Mouse (Mus musculus) heart, embryonic 13.5 days (tissue): ENCODE measurements around the gene Rps10. TPM values are rescaled to one million over a fixed set of nuclear protein-coding genes. Genes with fewer than 3 reads are reported as not detected.

Experiments used
- ATAC-seq: fragments of 200-750 bp; cut with Nextera tagmentation; 2 replicates; pipeline ENCODE4 v1.8.0; 2017; ENCODE audit warnings: moderate TSS enrichment; ENCODE audit not compliant: insufficient number of reproducible peaks, low FRiP score, low TSS enrichment; ENCODE audit errors: extremely low read depth
- H3K27ac ChIP-seq: fragments of 300-500 bp; sonication (generic); replicated peaks from 2 replicates; pipeline ENCODE4 v1.5.1; 2015; ENCODE audit warnings: moderate library complexity, mild to moderate bottlenecking, inconsistent platforms
- H3K27me3 ChIP-seq: fragments of 300-500 bp; sonication (generic); replicated peaks from 2 replicates; pipeline ENCODE4 v1.6.1; 2015; ENCODE audit warnings: mild to moderate bottlenecking, inconsistent platforms
- H3K36me3 ChIP-seq: fragments of 300-500 bp; sonication (generic); 2 replicates; pipeline ENCODE4 v1.6.1; 2015; ENCODE audit warnings: mild to moderate bottlenecking, inconsistent platforms
- H3K4me1 ChIP-seq: fragments of 300-500 bp; sonication (generic); 2 replicates; pipeline ENCODE4 v1.6.1; 2015; ENCODE audit warnings: inconsistent platforms
- H3K4me2 ChIP-seq: fragments of 300-500 bp; sonication (generic); 2 replicates; pipeline ENCODE4 v1.6.1; 2015; ENCODE audit warnings: inconsistent platforms, mild to moderate bottlenecking, moderate library complexity
- H3K4me3 ChIP-seq: fragments of 300-500 bp; sonication (generic); 2 replicates; pipeline ENCODE4 v1.5.1; 2015; ENCODE audit warnings: moderate library complexity, mild to moderate bottlenecking, inconsistent platforms
- H3K9ac ChIP-seq: fragments of 300-500 bp; sonication (generic); 2 replicates; pipeline ENCODE4 v1.6.1; 2015; ENCODE audit warnings: inconsistent platforms, mild to moderate bottlenecking, moderate library complexity
- H3K9me3 ChIP-seq: fragments of 300-500 bp; sonication (generic); 2 replicates; pipeline ENCODE4 v1.6.1; 2016; ENCODE audit warnings: inconsistent platforms
- WGBS: fragments of 180-500 bp; shearing (Covaris S2); methylation state at CpG from one replicate; pipeline ENCODE4 v1.1.7; 2015; ENCODE audit warnings: mixed read lengths; 5-methylcytosine and 5-hydroxymethylcytosine counted together
- polyA plus RNA-seq: library from polyadenylated mRNA; unstranded; fragments of >200 nt; fragmentation: Nextera tagmentation; extraction: Ambion mirVana; gene quantifications from 2 replicates; pipeline ENCODE4 v1.2.1, GENCODE M21; 2015

Rps10 gene
- polyA plus RNA-seq, 1 experiment from 2014 or later = 600 TPM

DNA sequence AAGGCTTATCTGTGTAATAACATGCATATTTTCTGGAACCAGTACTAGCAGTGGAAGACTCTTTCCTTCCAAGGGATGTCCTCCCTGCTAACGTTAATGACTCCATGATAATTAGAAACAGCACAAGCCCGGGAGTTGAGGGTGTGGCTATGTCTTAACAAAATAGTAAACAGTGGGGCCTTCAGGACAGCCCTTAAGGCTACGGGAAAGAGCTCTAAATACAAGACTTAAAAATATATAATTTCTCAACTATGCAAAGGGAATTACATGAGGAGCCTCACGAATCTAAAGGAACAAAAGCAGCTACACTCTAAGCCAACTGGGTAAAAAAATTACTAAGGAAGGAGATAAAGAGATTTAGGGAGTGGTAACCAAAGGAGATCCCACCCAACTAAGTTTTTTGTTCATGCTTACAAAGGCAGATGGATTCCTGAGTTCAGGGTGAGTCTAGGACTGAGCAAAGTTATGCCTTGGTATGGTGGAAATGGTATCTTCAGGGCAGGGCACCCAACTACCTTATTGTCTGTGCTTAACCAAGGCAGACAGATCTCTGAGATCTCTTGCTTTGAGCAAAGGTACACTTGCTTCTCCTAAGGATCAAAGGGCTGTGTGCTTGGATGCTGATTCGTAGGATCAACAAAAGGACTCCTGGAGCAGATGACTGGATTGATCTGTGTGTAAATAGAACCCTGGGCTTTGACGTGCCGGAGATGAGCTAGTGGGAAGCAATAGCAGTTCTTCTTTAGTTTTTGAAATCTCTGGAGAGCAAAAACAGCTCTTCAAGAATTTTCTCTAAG lies 10.8 kb downstream of the Rps10 start:
- WGBS = 59% methylated on average over 7 of the region's 7 CpGs
- Histone ChIP-seq H3K4me1 (peaks cover 36% of the 10 kb centered on the region), H3K9me3 (no peaks in the 10 kb centered on the region), H3K27ac (no peak overlapping the region), H3K9ac (peak overlapping the region; percentile 47; the same call in 1 of the 2 replicates), H3K27me3 (no peaks in the 10 kb centered on the region), H3K36me3 (peaks cover 14% of the 10 kb centered on the region), H3K4me2 (no peak overlapping the region), H3K4me3 (no peak overlapping the region)
- ATAC-seq = no peak

DNA sequence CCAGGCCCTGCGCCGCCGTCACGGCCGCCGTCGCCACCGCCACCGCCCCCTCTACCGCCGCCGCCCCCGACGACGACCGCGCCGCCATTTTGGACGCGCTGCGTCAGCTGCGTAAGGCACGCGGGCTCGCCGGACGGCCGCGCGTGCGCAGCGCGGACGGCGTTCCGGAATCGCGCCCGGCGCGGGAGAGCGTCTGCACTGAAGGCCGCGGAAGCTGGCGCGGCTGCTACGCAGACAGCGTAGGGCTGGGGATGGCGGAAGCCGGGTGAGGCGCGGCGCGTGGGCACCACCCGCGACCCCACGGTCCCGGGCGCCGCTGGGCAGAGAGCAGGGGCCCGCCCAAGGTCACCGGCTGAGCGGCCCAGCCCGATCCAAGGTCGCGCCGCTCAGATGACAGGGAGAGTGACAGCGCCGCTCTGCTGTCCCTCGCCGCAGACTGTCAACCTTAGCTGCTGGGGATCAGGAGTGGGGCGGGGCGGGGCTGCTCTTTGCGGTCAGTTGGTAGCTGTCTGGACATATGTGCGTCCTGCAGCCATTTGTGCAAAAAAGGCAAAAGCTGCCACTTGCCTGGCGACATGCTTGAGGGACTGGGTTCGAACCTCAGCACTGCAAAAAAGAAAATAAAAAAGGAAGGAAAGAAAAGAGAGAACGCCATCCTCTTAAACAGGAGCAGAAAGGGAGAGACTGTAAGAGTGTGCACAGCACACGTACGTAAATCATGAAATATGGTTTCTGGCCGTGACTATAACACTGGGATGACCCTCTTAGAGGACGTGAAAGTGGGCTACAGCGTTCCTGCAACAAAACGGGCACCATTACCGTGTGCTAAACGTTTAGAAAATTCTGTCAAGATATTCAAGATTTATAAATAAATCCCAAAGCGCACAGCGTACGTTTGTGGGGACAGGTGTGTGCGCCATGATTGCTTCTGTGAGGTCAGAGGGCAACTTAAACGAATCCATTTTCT lies 12.8 kb downstream of the Rps10 start, which contains the start of gene Nudt3:
TSS of gene Nudt3 (minus strand) at position 136 of the 967 bp plus-strand sequence.
- Histone ChIP-seq H3K4me1 (peaks cover 54% of the 10 kb centered on the region), H3K9ac (peak within 1 kb of the TSS; percentile 100), H3K4me2 (peak within 1 kb of the TSS; percentile 86), H3K27ac (peak within 1 kb of the TSS; percentile 95), H3K4me3 (peak within 1 kb of the TSS; percentile 96), H3K27me3 (no peaks in the 10 kb centered on the region), H3K36me3 (peaks cover 3% of the 10 kb centered on the region), H3K9me3 (no peaks in the 10 kb centered on the region)
- whole genome bisulfite sequencing = 8% methylated on average over 81 of the region's 91 CpGs
- ATAC-seq = peak; percentile 88

DNA sequence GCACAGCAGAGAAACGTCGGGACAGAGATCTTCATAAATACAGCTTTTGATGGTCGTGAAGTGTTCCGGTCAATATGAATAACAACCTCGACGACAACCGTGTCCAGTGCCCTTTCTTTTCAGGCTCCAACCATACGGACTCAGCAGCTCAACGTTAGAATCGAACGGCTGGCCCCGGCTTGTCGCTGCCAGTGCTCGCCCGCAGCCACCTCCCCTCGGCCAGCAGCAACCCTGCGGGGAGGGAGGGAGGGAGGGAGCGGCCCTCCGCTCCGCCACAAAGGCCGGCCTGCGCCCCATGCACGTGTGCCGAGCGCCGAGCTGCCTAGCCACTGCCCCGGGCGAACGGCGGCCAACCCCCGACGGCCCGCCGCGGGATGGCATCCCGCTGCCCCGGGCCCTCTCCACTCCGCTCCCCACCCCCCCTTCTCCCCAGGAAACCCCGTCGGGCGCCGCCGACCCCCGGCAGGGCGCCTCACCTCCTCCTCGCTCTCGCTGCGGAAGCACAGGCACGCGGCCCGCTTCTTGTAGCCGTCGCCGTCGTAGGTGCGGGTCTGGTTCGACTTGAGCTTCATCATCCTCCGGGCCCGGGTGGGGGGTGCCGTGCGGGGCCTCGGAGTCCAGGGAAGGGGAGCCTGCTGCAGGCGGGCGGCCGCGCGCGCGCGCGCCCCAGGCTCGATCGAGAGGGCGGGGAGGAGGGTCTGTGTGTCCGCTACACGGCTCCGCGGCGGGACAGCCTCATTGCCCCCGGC lies 13.7 kb downstream of the Rps10 start:
- Histone ChIP-seq H3K9ac (peak overlapping the region; percentile 100), H3K9me3 (no peaks in the 10 kb centered on the region), H3K36me3 (peaks cover 12% of the 10 kb centered on the region), H3K27ac (peak overlapping the region; percentile 95), H3K4me1 (peaks cover 58% of the 10 kb centered on the region), H3K27me3 (no peaks in the 10 kb centered on the region), H3K4me3 (peak overlapping the region; percentile 96), H3K4me2 (peak overlapping the region; percentile 86)
- peak; percentile 40 for ATAC-seq
- WGBS = under 1% methylated on average over 74 of the region's 80 CpGs

DNA sequence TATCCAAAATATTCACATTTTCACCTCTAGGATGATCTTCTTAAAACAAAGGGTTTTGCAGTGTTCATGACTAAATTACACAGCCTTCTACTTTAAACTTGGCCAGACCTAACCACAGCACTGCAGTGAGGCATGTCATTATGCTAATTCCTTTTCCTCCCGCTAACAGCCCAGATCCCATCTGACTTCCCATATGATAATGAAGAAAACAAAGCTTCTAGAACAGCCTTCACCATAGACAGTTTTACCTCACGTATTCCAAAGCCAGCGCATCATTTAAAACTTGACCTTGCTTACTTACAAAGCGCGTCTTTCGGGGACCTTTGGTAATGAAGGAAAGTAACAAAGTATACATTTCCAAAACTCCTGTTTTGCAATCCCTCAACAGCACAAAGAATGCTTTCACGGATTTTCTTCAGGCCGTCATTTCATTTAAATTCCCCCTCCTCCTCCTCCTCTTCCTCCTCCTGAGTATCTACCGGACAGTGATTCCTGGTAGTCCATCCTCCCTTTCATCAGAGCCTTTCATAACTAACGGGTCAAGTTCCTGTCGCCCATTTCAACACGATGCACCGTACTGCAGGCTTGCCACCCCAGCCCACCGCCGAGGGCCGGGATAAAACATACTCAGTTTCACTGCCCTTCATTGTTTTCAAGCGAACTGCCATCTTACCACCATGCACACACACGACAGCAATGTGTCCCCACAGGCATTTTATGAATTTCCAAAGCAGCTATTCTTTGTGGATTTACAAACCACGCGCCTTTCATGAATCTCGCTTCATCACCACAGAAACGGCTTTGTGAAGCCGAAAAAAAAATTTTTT lies 14.6 kb downstream of the Rps10 start:
- WGBS = 3% methylated on average over 23 of the region's 23 CpGs
- no peak for ATAC-seq
- Histone ChIP-seq H3K9me3 (no peaks in the 10 kb centered on the region), H3K27me3 (no peaks in the 10 kb centered on the region), H3K27ac (peak overlapping the region; percentile 95), H3K4me2 (peak overlapping the region; percentile 86), H3K4me3 (peak overlapping the region; percentile 96), H3K9ac (peak overlapping the region; percentile 100), H3K4me1 (peaks cover 56% of the 10 kb centered on the region), H3K36me3 (peaks cover 21% of the 10 kb centered on the region)

DNA sequence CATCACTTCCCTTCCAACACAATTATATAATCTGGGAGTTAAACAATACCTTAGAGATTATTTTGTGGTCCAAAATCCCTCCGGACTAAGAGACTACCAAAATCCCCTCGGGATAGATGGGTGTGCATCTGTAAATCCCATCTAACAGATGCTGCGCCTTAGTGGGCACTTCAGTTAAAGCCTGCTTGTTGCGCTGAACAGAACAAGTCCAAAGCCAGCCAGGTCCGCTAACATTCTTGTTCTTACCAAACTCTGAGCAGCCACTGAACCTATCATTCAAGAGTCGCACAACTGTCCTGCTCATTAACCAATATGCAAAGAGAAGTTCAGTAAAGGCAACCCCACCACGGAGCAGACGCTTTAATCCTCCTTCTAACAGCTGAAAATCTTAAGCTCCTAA lies 15.3 kb downstream of the Rps10 start:
- ATAC-seq = no peak
- peak overlapping the region; percentile 100 for H3K9ac ChIP-seq
- peak overlapping the region; percentile 95 for H3K27ac ChIP-seq
- H3K36me3 ChIP-seq = peaks cover 26% of the 10 kb centered on the region
- 34% methylated on average over 8 of the region's 8 CpGs for WGBS
- no peaks in the 10 kb centered on the region for H3K27me3 ChIP-seq
- H3K4me3 ChIP-seq = peak overlapping the region; percentile 96
- H3K4me1 ChIP-seq = peaks cover 56% of the 10 kb centered on the region
- H3K9me3 ChIP-seq = no peaks in the 10 kb centered on the region
- peak overlapping the region; percentile 86 for H3K4me2 ChIP-seq

DNA sequence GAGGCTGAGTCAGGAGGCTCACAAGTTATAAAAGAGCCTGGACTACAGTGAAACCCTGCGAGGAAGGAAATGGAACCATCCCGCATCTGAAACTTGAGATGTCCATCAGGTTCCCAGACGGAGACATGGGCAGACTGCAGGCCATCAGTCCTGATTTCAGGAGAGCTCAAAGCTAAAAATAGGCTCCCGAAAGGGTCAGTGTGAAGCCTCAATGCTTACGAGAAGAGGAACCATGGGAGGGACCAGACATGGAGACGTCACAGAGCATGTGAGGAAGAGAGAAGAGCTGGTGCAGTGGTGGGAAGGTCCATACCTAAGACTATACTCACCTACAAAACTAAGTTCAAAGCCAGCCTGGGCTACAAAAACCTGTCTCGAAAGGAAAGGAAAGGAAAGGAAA lies 21.1 kb downstream of the Rps10 start:
- H3K27ac ChIP-seq = peak overlapping the region; percentile 58; the same call in 1 of the 2 replicates
- H3K9ac ChIP-seq = no peak overlapping the region; the same call in 1 of the 2 replicates
- peaks cover 32% of the 10 kb centered on the region for H3K36me3 ChIP-seq
- no peaks in the 10 kb centered on the region for H3K27me3 ChIP-seq
- H3K9me3 ChIP-seq = no peaks in the 10 kb centered on the region
- ATAC-seq = no peak
- H3K4me2 ChIP-seq = peak overlapping the region; percentile 16
- no peak overlapping the region for H3K4me3 ChIP-seq
- peaks cover 79% of the 10 kb centered on the region for H3K4me1 ChIP-seq
- 45% methylated on average over 7 of the region's 7 CpGs for WGBS

DNA sequence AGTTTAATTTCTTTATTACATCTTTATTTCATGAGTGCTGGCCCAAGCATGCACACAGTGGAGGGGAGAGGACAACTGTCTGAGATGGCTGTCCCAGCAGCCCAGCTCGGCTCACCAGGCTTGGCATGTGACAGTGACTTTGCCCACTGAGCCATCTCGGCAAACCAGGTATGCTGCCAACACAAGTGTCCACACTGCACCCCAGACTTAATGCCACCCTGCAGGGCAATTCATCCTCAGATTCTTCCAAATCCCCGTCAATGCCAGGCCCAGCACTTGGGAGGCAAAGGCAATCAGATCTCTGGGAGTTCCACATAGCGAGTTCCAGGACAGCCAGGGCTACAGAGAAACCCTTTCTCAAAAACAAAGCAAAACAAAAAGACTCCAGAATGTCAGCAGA lies 23.5 kb downstream of the Rps10 start:
- Histone ChIP-seq H3K4me3 (no peak overlapping the region), H3K27me3 (no peaks in the 10 kb centered on the region), H3K9ac (peak overlapping the region; percentile 33; the same call in 1 of the 2 replicates), H3K36me3 (peaks cover 35% of the 10 kb centered on the region), H3K4me2 (no peak overlapping the region), H3K4me1 (peaks cover 65% of the 10 kb centered on the region), H3K9me3 (no peaks in the 10 kb centered on the region), H3K27ac (no peak overlapping the region)
- ATAC-seq = no peak
- WGBS = 80% methylated on average over 4 of the region's 4 CpGs

DNA sequence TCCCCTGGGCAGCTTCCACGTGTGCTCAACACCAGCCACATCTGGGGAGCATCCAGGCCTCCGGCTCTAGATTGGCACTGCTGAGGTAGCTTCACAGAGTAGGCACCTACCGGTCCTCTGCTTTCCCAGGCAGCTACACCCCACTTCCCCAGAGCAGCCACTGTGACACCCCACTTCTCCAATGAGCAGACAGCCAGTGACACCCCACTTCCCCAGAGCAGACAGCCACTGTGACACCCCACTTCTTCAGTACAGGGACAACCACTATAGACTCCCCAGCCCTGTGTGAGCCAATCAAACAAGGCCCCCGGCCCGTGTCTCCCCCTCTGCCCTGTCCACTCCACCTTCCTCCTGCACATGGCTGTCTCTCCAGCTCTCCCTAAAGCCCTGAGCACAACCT lies 24.5 kb downstream of the Rps10 start:
- no peaks in the 10 kb centered on the region for H3K9me3 ChIP-seq
- H3K9ac ChIP-seq = peak overlapping the region; percentile 33
- no peaks in the 10 kb centered on the region for H3K27me3 ChIP-seq
- 68% methylated on average over 5 of the region's 5 CpGs for WGBS
- ATAC-seq = no peak
- no peak overlapping the region for H3K4me3 ChIP-seq
- no peak overlapping the region for H3K4me2 ChIP-seq
- H3K36me3 ChIP-seq = peaks cover 31% of the 10 kb centered on the region
- peaks cover 69% of the 10 kb centered on the region for H3K4me1 ChIP-seq
- H3K27ac ChIP-seq = peak overlapping the region; percentile 69; the same call in 1 of the 2 replicates

DNA sequence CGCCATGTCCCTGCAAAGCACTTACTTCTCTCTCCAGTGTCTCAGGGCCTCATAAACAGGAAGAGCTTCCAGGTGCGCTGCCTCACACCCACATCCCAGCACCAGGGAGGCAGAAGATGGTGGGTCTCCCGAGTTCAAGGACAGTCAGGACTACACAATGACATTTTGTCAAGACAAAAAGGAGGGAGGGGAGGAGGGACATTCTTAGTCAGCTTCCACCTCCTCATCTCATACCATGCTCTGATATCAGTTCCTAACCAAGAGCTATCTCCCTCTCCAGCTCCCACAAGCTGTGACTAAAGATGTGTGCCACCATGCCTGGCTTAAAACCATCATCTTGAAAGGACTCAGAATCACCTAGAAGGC lies 25.0 kb downstream of the Rps10 start:
- ATAC-seq = no peak
- H3K27me3 ChIP-seq = no peaks in the 10 kb centered on the region
- peak overlapping the region; percentile 69 for H3K27ac ChIP-seq
- H3K4me2 ChIP-seq = no peak overlapping the region
- H3K9ac ChIP-seq = peak overlapping the region; percentile 34; the same call in 1 of the 2 replicates
- H3K4me3 ChIP-seq = no peak overlapping the region
- H3K36me3 ChIP-seq = peaks cover 26% of the 10 kb centered on the region
- H3K9me3 ChIP-seq = no peaks in the 10 kb centered on the region
- peaks cover 72% of the 10 kb centered on the region for H3K4me1 ChIP-seq
- whole genome bisulfite sequencing = 49% methylated on average over 3 of the region's 3 CpGs
